Mouse (Mus musculus) thymus, adult 18-20 months (tissue): Measurements from ENCODE around the gene Myt1l.

ENCODE experiments used
- DNase-seq, 2 experiments: peaks; one replicate each; pipeline ENCODE4 v3.0.0; 2022; ENCODE audit warnings: mixed read lengths in 2 of 2

Gene Myt1l

GRCm38 (mm10) chr12:29657870-29658269, 129.7 kb downstream of the Myt1l start:
- DNase-seq: no peak

- no peak for DNase-seq
Observed at GRCm38 (mm10) chr12:29671984-29672383, 143.8 kb downstream of the Myt1l start.

- DNase-seq: no peak
Observed at GRCm38 (mm10) chr12:29675594-29676362, 147.6 kb downstream of the Myt1l start.

GRCm38 (mm10) chr12:29682384-29682783, 154.2 kb downstream of the Myt1l start:
- no peak for DNase-seq

- DNase-seq: no peak
Observed at GRCm38 (mm10) chr12:29682946-29683345, 154.8 kb downstream of the Myt1l start.

- DNase-seq: no peak
Observed at GRCm38 (mm10) chr12:29686241-29686640, 158.1 kb downstream of the Myt1l start.

GRCm38 (mm10) chr12:29691566-29691965, 163.4 kb downstream of the Myt1l start:
- no peak for DNase-seq

- DNase-seq: no peak
Observed at GRCm38 (mm10) chr12:29695194-29695593, 167.0 kb downstream of the Myt1l start.

GRCm38 (mm10) chr12:29697526-29698500, 169.6 kb downstream of the Myt1l start:
- no peak for DNase-seq

- no peak for DNase-seq
Observed at GRCm38 (mm10) chr12:29698541-29698940, 170.4 kb downstream of the Myt1l start.

GRCm38 (mm10) chr12:29698976-29699375, 170.8 kb downstream of the Myt1l start:
- no peak for DNase-seq

GRCm38 (mm10) chr12:29699386-29699785, 171.2 kb downstream of the Myt1l start:
- DNase-seq: no peak

- DNase-seq: no peak
Observed at GRCm38 (mm10) chr12:29700026-29700425, 171.8 kb downstream of the Myt1l start.

- DNase-seq: no peak
Observed at GRCm38 (mm10) chr12:29701076-29701475, 172.9 kb downstream of the Myt1l start.

GRCm38 (mm10) chr12:29701731-29702316, 173.6 kb downstream of the Myt1l start:
- DNase-seq: no peak

GRCm38 (mm10) chr12:29702626-29703025, 174.4 kb downstream of the Myt1l start:
- DNase-seq: no peak

- DNase-seq: no peak
Observed at GRCm38 (mm10) chr12:29703541-29703940, 175.4 kb downstream of the Myt1l start.

- no peak for DNase-seq
Observed at GRCm38 (mm10) chr12:29707094-29707493, 178.9 kb downstream of the Myt1l start.

GRCm38 (mm10) chr12:29708166-29708565, 180.0 kb downstream of the Myt1l start:
- DNase-seq: no peak

- DNase-seq: no peak
Observed at GRCm38 (mm10) chr12:29712795-29713721, 184.9 kb downstream of the Myt1l start.

- no peak for DNase-seq
Observed at GRCm38 (mm10) chr12:29723722-29724338, 195.6 kb downstream of the Myt1l start.

- DNase-seq: no peak
Observed at GRCm38 (mm10) chr12:29728294-29728693, 200.1 kb downstream of the Myt1l start.
